Mouse (Mus musculus) cerebellum, adult 2 months (tissue): ENCODE measurements around the gene 4833439L19Rik. TPM values are rescaled to one million over a fixed set of nuclear protein-coding genes. Genes with fewer than 3 reads are reported as not detected.

Experiments
- DNase-seq, 2 experiments: peaks; one replicate each; pipeline ENCODE4 v3.0.0; 2021
- H3K27ac ChIP-seq: fragments of 200-500 bp; 2 replicates; pipeline ENCODE4 v1.5.1; 2012; ENCODE audit warnings: low read length, control low read depth, inconsistent platforms; ENCODE audit not compliant: insufficient read depth
- H3K27me3 ChIP-seq: fragments of 200-500 bp; 2 replicates; pipeline ENCODE4 v1.6.1; 2012; ENCODE audit warnings: inconsistent platforms, mild to moderate bottlenecking, low read length, moderate library complexity; ENCODE audit not compliant: control insufficient read depth, insufficient read depth
- H3K4me1 ChIP-seq: fragments of 200-500 bp; 2 replicates; pipeline ENCODE4 v1.6.1; 2011; ENCODE audit warnings: low read length; ENCODE audit not compliant: control insufficient read depth, insufficient read depth
- H3K4me3 ChIP-seq: fragments of 200-500 bp; replicated peaks from 2 replicates; pipeline ENCODE3; 2011; ENCODE audit warnings: mild to moderate bottlenecking, low read depth, low read length, control low read depth; ENCODE audit not compliant: insufficient read depth
- CTCF ChIP-seq: fragments of 200-500 bp; IDR thresholded peaks from 2 replicates; pipeline ENCODE4 v1.5.1; 2011; ENCODE audit warnings: low read depth, mild to moderate bottlenecking, control low read depth, low read length, moderate library complexity, borderline replicate concordance; ENCODE audit not compliant: insufficient read depth
- POLR2A ChIP-seq: fragments of 200-500 bp; IDR thresholded peaks from 2 replicates; pipeline ENCODE4 v1.6.1; 2011; ENCODE audit warnings: low read length, control low read depth, borderline replicate concordance; ENCODE audit not compliant: insufficient read depth
- WGBS: fragments of 180-500 bp; shearing (Covaris S2); methylation state at CpG from one replicate; pipeline ENCODE4 v1.1.7; 2018; 5-methylcytosine and 5-hydroxymethylcytosine counted together
- polyA plus RNA-seq: library from polyadenylated mRNA; depleted of rRNA; stranded (reverse); fragments of >200 nt; gene quantifications from 2 replicates; pipeline ENCODE4 v1.2.3, GENCODE M21; 2012

Gene 4833439L19Rik
- polyA plus RNA-seq, 1 experiment: 199 TPM

- H3K4me1 ChIP-seq: peaks cover 33% of the 10 kb centered on the region
- WGBS: 65% methylated on average over 5 of the region's 5 CpGs
- H3K27ac ChIP-seq: 0 out of 2 replicates have a peak overlapping the region, but pooled peaks have one; percentile 84
- TF ChIP-seq POLR2A (no peak), CTCF (no peak)
- DNase-seq: no peak
- H3K27me3 ChIP-seq: no peaks in the 10 kb centered on the region
- no peak overlapping the region for H3K4me3 ChIP-seq
These were observed 40.2 kb upstream of the 4833439L19Rik start for GRCm38 (mm10) chr13:54605426-54605825.

DNA sequence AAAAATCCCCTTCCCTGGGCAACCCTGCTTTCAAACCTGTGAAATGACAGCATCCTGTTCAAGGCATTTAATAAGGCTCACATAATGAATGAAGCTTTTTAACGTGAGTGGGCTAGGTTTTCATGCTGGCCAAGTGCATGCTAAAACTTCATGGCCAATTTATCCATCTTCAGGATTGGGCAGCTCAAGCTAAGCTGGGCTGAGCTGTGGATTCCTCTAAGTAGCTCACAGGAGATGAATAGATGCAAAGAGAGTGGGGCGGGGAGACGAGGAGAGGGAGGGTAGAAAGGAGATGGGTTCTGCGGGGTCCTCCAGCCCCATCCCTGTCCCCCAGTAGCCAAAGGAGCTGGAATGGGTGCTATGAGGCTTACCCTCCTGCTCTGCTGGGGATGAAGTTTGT is 39.0 kb upstream of the 4833439L19Rik start:
- TF ChIP-seq CTCF (no peak), POLR2A (no peak)
- Histone ChIP-seq H3K4me3 (no peak overlapping the region), H3K27me3 (no peaks in the 10 kb centered on the region), H3K27ac (peak overlapping the region; percentile 84), H3K4me1 (peaks cover 33% of the 10 kb centered on the region)
- DNase-seq: no peak
- WGBS: 50% methylated on average over 4 of the region's 4 CpGs

- peaks cover 35% of the 10 kb centered on the region for H3K4me1 ChIP-seq
- peak overlapping the region; percentile 23; the same call in 1 of the 2 replicates for H3K27ac ChIP-seq
- TF ChIP-seq CTCF: no peak
- no peak for TF ChIP-seq POLR2A
- no peaks in the 10 kb centered on the region for H3K27me3 ChIP-seq
- no peak for DNase-seq
- H3K4me3 ChIP-seq: no peak overlapping the region
These were observed 38.3 kb upstream of the 4833439L19Rik start for GRCm38 (mm10) chr13:54603501-54603900.

DNA sequence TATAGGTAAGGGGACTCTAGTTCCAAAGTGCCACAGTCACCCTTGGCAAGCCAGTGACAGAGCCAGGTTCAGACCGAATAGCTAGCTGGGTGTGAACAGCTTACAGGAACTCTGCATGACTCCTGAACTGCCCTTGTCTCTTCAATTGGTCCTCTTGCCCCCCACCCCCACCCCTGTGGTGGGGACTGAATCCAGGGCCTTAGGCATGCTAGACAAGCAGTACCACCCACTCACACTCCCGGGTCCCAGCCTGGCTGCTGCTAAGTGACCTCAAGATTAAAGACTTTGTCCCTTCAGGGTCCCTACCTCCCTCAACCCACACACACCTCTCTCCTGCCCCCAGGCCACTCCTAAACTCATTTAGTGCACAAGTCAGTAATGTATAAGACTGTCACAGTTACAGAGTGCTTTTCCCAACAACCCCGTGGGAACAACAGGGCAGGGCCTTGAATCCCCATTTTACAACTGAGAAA is 37.4 kb upstream of the 4833439L19Rik start:
- no peak for DNase-seq
- no peak overlapping the region for H3K27ac ChIP-seq
- H3K27me3 ChIP-seq: no peaks in the 10 kb centered on the region
- H3K4me1 ChIP-seq: peaks cover 38% of the 10 kb centered on the region
- WGBS: 38% methylated on average over 3 of the region's 3 CpGs
- no peak overlapping the region for H3K4me3 ChIP-seq
- no peak for TF ChIP-seq CTCF
- TF ChIP-seq POLR2A: no peak

GRCm38 (mm10) chr13:54598622-54599143 is 33.4 kb upstream of the 4833439L19Rik start:
- Histone ChIP-seq H3K4me3 (no peak overlapping the region), H3K27ac (0 out of 2 replicates have a peak overlapping the region, but pooled peaks have one; percentile 26), H3K27me3 (no peaks in the 10 kb centered on the region), H3K4me1 (peaks cover 20% of the 10 kb centered on the region)
- no peak for TF ChIP-seq CTCF
- no peak for TF ChIP-seq POLR2A
- WGBS: 16% methylated on average over 12 of the region's 12 CpGs
- peak; percentile 51 to 59 for DNase-seq

GRCm38 (mm10) chr13:54596870-54597269 is 31.6 kb upstream of the 4833439L19Rik start:
- H3K4me3 ChIP-seq: no peak overlapping the region
- TF ChIP-seq POLR2A (no peak), CTCF (no peak)
- no peaks in the 10 kb centered on the region for H3K27me3 ChIP-seq
- WGBS: 54% methylated on average over 5 of the region's 5 CpGs
- no peak overlapping the region for H3K27ac ChIP-seq
- H3K4me1 ChIP-seq: peaks cover 18% of the 10 kb centered on the region
- DNase-seq: no peak

GRCm38 (mm10) chr13:54596107-54596690 is 31.0 kb upstream of the 4833439L19Rik start:
- H3K27ac ChIP-seq: no peak overlapping the region
- no peak for TF ChIP-seq POLR2A
- TF ChIP-seq CTCF: no peak
- H3K4me3 ChIP-seq: no peak overlapping the region
- DNase-seq: no peak
- H3K4me1 ChIP-seq: peaks cover 21% of the 10 kb centered on the region
- 55% methylated on average over 8 of the region's 8 CpGs for WGBS
- H3K27me3 ChIP-seq: no peaks in the 10 kb centered on the region

GRCm38 (mm10) chr13:54593617-54594016 is 28.4 kb upstream of the 4833439L19Rik start:
- WGBS: 79% methylated on average over 11 of the region's 11 CpGs
- DNase-seq: no peak
- no peak overlapping the region for H3K27ac ChIP-seq
- H3K27me3 ChIP-seq: no peaks in the 10 kb centered on the region
- no peak for TF ChIP-seq CTCF
- no peak for TF ChIP-seq POLR2A
- peaks cover 14% of the 10 kb centered on the region for H3K4me1 ChIP-seq
- H3K4me3 ChIP-seq: no peak overlapping the region
